Mouse (Mus musculus): ENCODE measurements around the gene Prkd1. TPM values are rescaled to one million over a fixed set of nuclear protein-coding genes. Genes with fewer than 3 reads are reported as not detected.

The Prkd1 gene
- total and polyA plus RNA-seq, 2 experiments from 2014 or later: 2.0 to 5.3 TPM

- DNase-seq (ENCODE audit: low spot score): no peak
- H3K4me2 ChIP-seq (ENCODE audit: low read depth, low read length): no peak overlapping the region
- H3K27ac ChIP-seq: no peak overlapping the region
- TF ChIP-seq CTCF (IDR thresholded peaks at IDR 0.05; ENCODE audit: low read depth): no peak
- H3K4me1 ChIP-seq (ENCODE audit: insufficient read depth, low read length): no peaks in the 10 kb centered on the region
- ATAC-seq: no peak
- WGBS: 73% methylated on average over 6 of the region's 6 CpGs
- no peaks in the 10 kb centered on the region for H3K27me3 ChIP-seq (ENCODE audit: insufficient read depth, low read length)
- no peak overlapping the region for H3K4me3 ChIP-seq (ENCODE audit: low read length)
- H3K36me3 ChIP-seq (ENCODE audit: insufficient read depth, low read length): no peaks in the 10 kb centered on the region
- H3K9me3 ChIP-seq (ENCODE audit: low read length): no peaks in the 10 kb centered on the region
- H3K9ac ChIP-seq (replicated peaks; ENCODE audit: low read length): no peak overlapping the region
These were observed 212.2 kb downstream of the Prkd1 start for GRCm38 (mm10) chr12:50436660-50437059.

GRCm38 (mm10) chr12:50430129-50430703 is 218.7 kb downstream of the Prkd1 start:
- TF ChIP-seq CTCF (IDR thresholded peaks at IDR 0.05; ENCODE audit: low read depth): no peak
- Histone ChIP-seq H3K4me2 (ENCODE audit: low read depth, low read length) (no peak overlapping the region), H3K27me3 (ENCODE audit: insufficient read depth, low read length) (no peaks in the 10 kb centered on the region), H3K9me3 (ENCODE audit: low read length) (no peaks in the 10 kb centered on the region), H3K9ac (replicated peaks; ENCODE audit: low read length) (no peak overlapping the region), H3K4me3 (ENCODE audit: low read length) (no peak overlapping the region), H3K27ac (no peak overlapping the region), H3K4me1 (ENCODE audit: insufficient read depth, low read length) (no peaks in the 10 kb centered on the region), H3K36me3 (ENCODE audit: insufficient read depth, low read length) (no peaks in the 10 kb centered on the region)
- 34% methylated on average over 5 of the region's 5 CpGs for WGBS
- DNase-seq (ENCODE audit: low spot score) (no peak), ATAC-seq (no peak)

GRCm38 (mm10) chr12:50352404-50352803 is 296.5 kb downstream of the Prkd1 start:
- TF ChIP-seq CTCF (IDR thresholded peaks at IDR 0.05; ENCODE audit: low read depth): no peak
- Histone ChIP-seq H3K4me2 (ENCODE audit: low read depth, low read length) (peak overlapping the region; percentile 34), H3K4me1 (ENCODE audit: insufficient read depth, low read length) (no peaks in the 10 kb centered on the region), H3K27ac (no peak overlapping the region), H3K27me3 (ENCODE audit: insufficient read depth, low read length) (no peaks in the 10 kb centered on the region), H3K36me3 (ENCODE audit: insufficient read depth, low read length) (no peaks in the 10 kb centered on the region), H3K9ac (replicated peaks; ENCODE audit: low read length) (no peak overlapping the region), H3K4me3 (ENCODE audit: low read length) (no peak overlapping the region), H3K9me3 (ENCODE audit: low read length) (no peaks in the 10 kb centered on the region)
- ATAC-seq (peak; percentile 87), DNase-seq (ENCODE audit: low spot score) (peak; percentile 62)
- 22% methylated on average over 11 of the region's 11 CpGs for WGBS

- TF ChIP-seq CTCF (IDR thresholded peaks at IDR 0.05; ENCODE audit: low read depth): no peak
- Histone ChIP-seq H3K4me3 (ENCODE audit: low read length) (no peak overlapping the region), H3K4me2 (ENCODE audit: low read depth, low read length) (no peak overlapping the region), H3K36me3 (ENCODE audit: insufficient read depth, low read length) (no peaks in the 10 kb centered on the region), H3K9ac (replicated peaks; ENCODE audit: low read length) (no peak overlapping the region), H3K9me3 (ENCODE audit: low read length) (no peaks in the 10 kb centered on the region), H3K4me1 (ENCODE audit: insufficient read depth, low read length) (no peaks in the 10 kb centered on the region), H3K27me3 (ENCODE audit: insufficient read depth, low read length) (no peaks in the 10 kb centered on the region), H3K27ac (no peak overlapping the region)
- DNase-seq (ENCODE audit: low spot score) (peak; percentile 41), ATAC-seq (no peak)
- 15% methylated on average over 4 of the region's 4 CpGs for WGBS
These were observed 315.7 kb downstream of the Prkd1 start for GRCm38 (mm10) chr12:50333182-50333581.

GRCm38 (mm10) chr12:50314634-50315033 is 334.3 kb downstream of the Prkd1 start:
- H3K9me3 ChIP-seq (ENCODE audit: low read length): no peaks in the 10 kb centered on the region
- TF ChIP-seq CTCF (IDR thresholded peaks at IDR 0.05; ENCODE audit: low read depth): peak; percentile 74

GRCm38 (mm10) chr12:50309276-50309675 is 339.6 kb downstream of the Prkd1 start:
- no peak overlapping the region for H3K4me2 ChIP-seq (ENCODE audit: low read depth, low read length)
- no peak for TF ChIP-seq CTCF (IDR thresholded peaks at IDR 0.05; ENCODE audit: low read depth)
- H3K27ac ChIP-seq: no peak overlapping the region
- DNase-seq (ENCODE audit: low spot score): no peak
- no peaks in the 10 kb centered on the region for H3K36me3 ChIP-seq (ENCODE audit: insufficient read depth, low read length)
- ATAC-seq: no peak
- no peaks in the 10 kb centered on the region for H3K4me1 ChIP-seq (ENCODE audit: insufficient read depth, low read length)
- H3K27me3 ChIP-seq (ENCODE audit: insufficient read depth, low read length): no peaks in the 10 kb centered on the region
- no peak overlapping the region for H3K4me3 ChIP-seq (ENCODE audit: low read length)
- no peaks in the 10 kb centered on the region for H3K9me3 ChIP-seq (ENCODE audit: low read length)
- H3K9ac ChIP-seq (replicated peaks; ENCODE audit: low read length): no peak overlapping the region
- 82% methylated on average over 3 of the region's 3 CpGs for WGBS

More at GRCm38 (mm10) chr12:50314634-50315033, 334.3 kb downstream of the Prkd1 start:
- ATAC-seq: peak; percentile 74
- H3K27me3 ChIP-seq (ENCODE audit: insufficient read depth, low read length): no peaks in the 10 kb centered on the region
- peak; percentile 66 for DNase-seq (ENCODE audit: low spot score)
- no peaks in the 10 kb centered on the region for H3K4me1 ChIP-seq (ENCODE audit: insufficient read depth, low read length)
- H3K4me3 ChIP-seq (ENCODE audit: low read length): no peak overlapping the region
- no peak overlapping the region for H3K9ac ChIP-seq (replicated peaks; ENCODE audit: low read length)
- no peaks in the 10 kb centered on the region for H3K36me3 ChIP-seq (ENCODE audit: insufficient read depth, low read length)
- no peak overlapping the region for H3K4me2 ChIP-seq (ENCODE audit: low read depth, low read length)
- H3K27ac ChIP-seq: no peak overlapping the region

GRCm38 (mm10) chr12:50301334-50301733 is 347.6 kb downstream of the Prkd1 start:
- no peaks in the 10 kb centered on the region for H3K4me1 ChIP-seq (ENCODE audit: insufficient read depth, low read length)
- TF ChIP-seq CTCF (IDR thresholded peaks at IDR 0.05; ENCODE audit: low read depth): peak; percentile 63
- H3K4me3 ChIP-seq (ENCODE audit: low read length): no peak overlapping the region
- H3K9ac ChIP-seq (replicated peaks; ENCODE audit: low read length): no peak overlapping the region
- no peak overlapping the region for H3K4me2 ChIP-seq (ENCODE audit: low read depth, low read length)
- ATAC-seq (no peak), DNase-seq (ENCODE audit: low spot score) (peak; percentile 80)
- 37% methylated on average over 1 of the region's 1 CpGs for WGBS
- no peak overlapping the region for H3K27ac ChIP-seq
- H3K36me3 ChIP-seq (ENCODE audit: insufficient read depth, low read length): no peaks in the 10 kb centered on the region
- no peaks in the 10 kb centered on the region for H3K27me3 ChIP-seq (ENCODE audit: insufficient read depth, low read length)
- no peaks in the 10 kb centered on the region for H3K9me3 ChIP-seq (ENCODE audit: low read length)
